Mouse (Mus musculus): ENCODE data around the gene Ccdc7b. TPM values are rescaled to one million over a fixed set of nuclear protein-coding genes. Genes with fewer than 3 reads are reported as not detected.
"Not testable (repeated sequence)": the region's sequence is repeated elsewhere in the genome, so short reads cannot be mapped to it uniquely, and the experiment has no call there.

The Ccdc7b gene
- not detected in 2 replicates for polyA plus RNA-seq (2014; fragmentation: Nextera tagmentation; extraction: Ambion mirVana)

GRCm38 (mm10) chr8:129066834-129067233, at the start of gene Ccdc7b:
Gene Ccdc7b, plus strand, starts transcription at chr8:129067134.
- not testable (repeated sequence) for H3K4me2 ChIP-seq; H3K27me3 ChIP-seq (ENCODE audit: insufficient read depth, low read length); H3K36me3 ChIP-seq (ENCODE audit: insufficient read depth); ATAC-seq (ENCODE audit: insufficient read depth); H3K27ac ChIP-seq (ENCODE audit: low read depth); H3K4me1 ChIP-seq (ENCODE audit: insufficient read depth); H3K9me3 ChIP-seq (ENCODE audit: low read depth, low read length); H3K4me3 ChIP-seq (ENCODE audit: low read depth, low read length); DNase-seq; H3K9ac ChIP-seq
- 73% methylated on average over 1 of the region's 10 CpGs for WGBS

GRCm38 (mm10) chr8:129065417-129065816, 1.5 kb upstream of the Ccdc7b start, which contains the start of gene Ccdc7a:
Gene Ccdc7a, minus strand, starts transcription at chr8:129065517.
- not testable (repeated sequence) for H3K4me2 ChIP-seq; H3K9me3 ChIP-seq (ENCODE audit: low read depth, low read length); DNase-seq; H3K9ac ChIP-seq; H3K36me3 ChIP-seq (ENCODE audit: insufficient read depth); H3K27me3 ChIP-seq (ENCODE audit: insufficient read depth, low read length); H3K27ac ChIP-seq (ENCODE audit: low read depth); ATAC-seq (ENCODE audit: insufficient read depth); H3K4me1 ChIP-seq (ENCODE audit: insufficient read depth); H3K4me3 ChIP-seq (ENCODE audit: low read depth, low read length)
- 83% methylated on average over 2 of the region's 11 CpGs for WGBS

DNA sequence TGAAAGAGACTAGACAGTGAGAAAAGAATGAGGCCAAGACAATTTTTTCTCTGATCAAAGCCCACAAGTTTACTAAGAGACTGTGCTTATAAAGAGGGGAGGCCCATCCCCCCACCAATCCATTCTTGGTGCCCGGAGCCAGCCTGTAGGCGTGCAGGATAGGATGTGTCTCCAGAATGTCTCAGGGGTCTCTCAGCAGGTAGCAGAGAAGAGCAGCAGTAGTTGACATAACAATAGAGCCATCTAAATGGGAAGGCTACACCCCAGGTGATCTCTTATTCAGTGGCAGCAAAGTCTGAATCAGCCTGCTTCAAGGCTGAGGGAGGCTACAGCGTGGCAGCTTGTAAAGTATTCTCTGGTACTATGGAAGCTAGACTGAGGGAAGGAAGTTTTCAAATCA, 48.8 kb downstream of the Ccdc7b start:
- not testable (repeated sequence) for H3K4me3 ChIP-seq (ENCODE audit: low read depth, low read length); H3K27me3 ChIP-seq (ENCODE audit: insufficient read depth, low read length)
- 67% methylated on average over 3 of the region's 3 CpGs for WGBS

GRCm38 (mm10) chr8:129131561-129131960, 64.6 kb downstream of the Ccdc7b start, which contains the start of gene Gm10999:
Gene Gm10999, minus strand, starts transcription at chr8:129131661.
- Histone ChIP-seq H3K4me1 (ENCODE audit: insufficient read depth) (no peaks in the 10 kb centered on the region), H3K9me3 (ENCODE audit: low read depth, low read length) (no peaks in the 10 kb centered on the region), H3K9ac (no peak within 1 kb of the TSS), H3K4me3 (ENCODE audit: low read depth, low read length) (no peak within 1 kb of the TSS), H3K4me2 (no peak within 1 kb of the TSS), H3K27me3 (ENCODE audit: insufficient read depth, low read length) (no peaks in the 10 kb centered on the region), H3K36me3 (ENCODE audit: insufficient read depth) (no peaks in the 10 kb centered on the region), H3K27ac (ENCODE audit: low read depth) (no peak within 1 kb of the TSS)
- 71% methylated on average over 1 of the region's 1 CpGs for WGBS
- no peak for TF ChIP-seq CTCF (IDR thresholded peaks at IDR 0.05; ENCODE audit: low read depth)
- DNase-seq: no peak
- ATAC-seq (ENCODE audit: insufficient read depth): no peak

More for the DNA sequence above, 48.8 kb downstream of the Ccdc7b start:
- H3K4me1 ChIP-seq (ENCODE audit: insufficient read depth); ATAC-seq (ENCODE audit: insufficient read depth); H3K9me3 ChIP-seq (ENCODE audit: low read depth, low read length); H3K36me3 ChIP-seq (ENCODE audit: insufficient read depth); H3K4me2 ChIP-seq; DNase-seq; H3K9ac ChIP-seq; H3K27ac ChIP-seq (ENCODE audit: low read depth): not testable (repeated sequence)

- no peaks in the 10 kb centered on the region for H3K9me3 ChIP-seq (ENCODE audit: low read depth, low read length)
Observed at GRCm38 (mm10) chr8:129133475-129133874, 66.5 kb downstream of the Ccdc7b start.

More at GRCm38 (mm10) chr8:129133475-129133874, 66.5 kb downstream of the Ccdc7b start:
- H3K36me3 ChIP-seq (ENCODE audit: insufficient read depth): no peaks in the 10 kb centered on the region
- no peaks in the 10 kb centered on the region for H3K27me3 ChIP-seq (ENCODE audit: insufficient read depth, low read length)
- DNase-seq (no peak), ATAC-seq (ENCODE audit: insufficient read depth) (no peak)
- no peak overlapping the region for H3K27ac ChIP-seq (ENCODE audit: low read depth)
- H3K9ac ChIP-seq: no peak overlapping the region
- H3K4me2 ChIP-seq: no peak overlapping the region
- H3K4me1 ChIP-seq (ENCODE audit: insufficient read depth): no peaks in the 10 kb centered on the region
- TF ChIP-seq CTCF (IDR thresholded peaks at IDR 0.05; ENCODE audit: low read depth): no peak
- no peak overlapping the region for H3K4me3 ChIP-seq (ENCODE audit: low read depth, low read length)

Other genes starting within 250 kb of the Ccdc7b start
- not detected in 2 replicates for gene Ccdc7a, start 1.6 kb upstream of the Ccdc7b start, polyA plus RNA-seq (2014; fragmentation: Nextera tagmentation; extraction: Ambion mirVana)
- gene Gm10999, start 64.5 kb downstream of the Ccdc7b start, polyA plus RNA-seq (2014; fragmentation: Nextera tagmentation; extraction: Ambion mirVana): not detected in 2 replicates
- gene 2610044O15Rik8, start 167.3 kb downstream of the Ccdc7b start, polyA plus RNA-seq (2014; fragmentation: Nextera tagmentation; extraction: Ambion mirVana): 23.0 and 23.9 TPM in 2 replicates